Mouse (Mus musculus): ENCODE measurements around the gene Hgd. TPM values are rescaled to one million over a fixed set of nuclear protein-coding genes. Genes with fewer than 3 reads are reported as not detected.

Gene Hgd
- total RNA-seq, 1 experiment = 0.40 TPM

GRCm38 (mm10) chr16:37539240-37539610 lies 40.7 kb upstream of the Hgd start:
- H3K4me1 ChIP-seq (ENCODE audit: control insufficient read depth in 2 of 2, insufficient read depth in 2 of 2, low read length in 2 of 2, poor library complexity in 1 of 2) = peaks cover 0 to 6% of the 10 kb centered on the region in 2 experiments; a peak in 3 of 4 replicates
- in situ Hi-C loops (cut with MboI; ENCODE audit: low sequenced_read_pairs in 2 of 2, unreplicated experiment in 2 of 2) = no loop called here
- peak overlapping the region; percentile 62 for H3K27ac ChIP-seq (ENCODE audit: insufficient read depth, low read depth, low read length, poor library complexity, severe bottlenecking)
- H3K36me3 ChIP-seq (ENCODE audit: control insufficient read depth, insufficient read depth, low read length, poor library complexity, severe bottlenecking) = peaks cover 8% of the 10 kb centered on the region
- H3K9me3 ChIP-seq (ENCODE audit: control insufficient read depth, insufficient read depth, low read depth, low read length) = no peaks in the 10 kb centered on the region
- H3K4me3 ChIP-seq (ENCODE audit: insufficient read depth in 1 of 2, low read depth in 1 of 2, low read length in 2 of 2, poor library complexity in 1 of 2, severe bottlenecking in 1 of 2) = peak overlapping the region; percentile 91 to 95
- TF ChIP-seq ZC3H11A (IDR thresholded peaks at IDR 0.05; ENCODE audit: borderline replicate concordance, low read depth, low read length) (no peak), HCFC1 (IDR thresholded peaks at IDR 0.05; ENCODE audit: borderline replicate concordance, insufficient read depth, low read length) (no peak), CHD2 (IDR thresholded peaks at IDR 0.05; ENCODE audit: low read depth, low read length) (no peak), ZNF384 (IDR thresholded peaks at IDR 0.05; ENCODE audit: low read depth, low read length) (no peak), MAFK (IDR thresholded peaks at IDR 0.05; ENCODE audit: insufficient read depth, low read depth, low read length) (no peak)
- H3K9ac ChIP-seq (ENCODE audit: insufficient read depth, low read depth, low read length, poor library complexity, severe bottlenecking) = peak overlapping the region; percentile 94
- no peak for DNase-seq (ENCODE audit: low read depth, low spot score)

- Histone ChIP-seq H3K9me3 (ENCODE audit: control insufficient read depth, insufficient read depth, low read depth, low read length) (no peaks in the 10 kb centered on the region), H3K4me1 (ENCODE audit: control insufficient read depth in 2 of 2, insufficient read depth in 2 of 2, low read length in 2 of 2, poor library complexity in 1 of 2) (peaks cover 0 to 6% of the 10 kb centered on the region in 2 experiments; a peak in 3 of 4 replicates), H3K9ac (ENCODE audit: insufficient read depth, low read depth, low read length, poor library complexity, severe bottlenecking) (peak within 1 kb of the TSS; percentile 94), H3K36me3 (ENCODE audit: control insufficient read depth, insufficient read depth, low read length, poor library complexity, severe bottlenecking) (peaks cover 8% of the 10 kb centered on the region), H3K4me3 (ENCODE audit: insufficient read depth in 1 of 2, low read depth in 1 of 2, low read length in 2 of 2, poor library complexity in 1 of 2, severe bottlenecking in 1 of 2) (peak within 1 kb of the TSS; percentile 91 to 95), H3K27ac (ENCODE audit: insufficient read depth, low read depth, low read length, poor library complexity, severe bottlenecking) (peak within 1 kb of the TSS; percentile 85)
- DNase-seq (ENCODE audit: low read depth, low spot score) = peak; percentile 97
- TF ChIP-seq CHD2 (IDR thresholded peaks at IDR 0.05; ENCODE audit: low read depth, low read length) (peak; percentile 60; the same call in 1 of the 2 replicates), HCFC1 (IDR thresholded peaks at IDR 0.05; ENCODE audit: borderline replicate concordance, insufficient read depth, low read length) (peak; percentile 87), MAFK (IDR thresholded peaks at IDR 0.05; ENCODE audit: insufficient read depth, low read depth, low read length) (no peak)
- in situ Hi-C loops (cut with MboI; ENCODE audit: low sequenced_read_pairs in 2 of 2, unreplicated experiment in 2 of 2) = no loop called here
These were observed 40.1 kb upstream of the Hgd start, which contains the start of the genes Gtf2e1 and Rabl3 for GRCm38 (mm10) chr16:37539611-37540580. TSS of gene Gtf2e1 (minus strand) at chr16:37539789. TSS of gene Rabl3 (plus strand) at chr16:37539885.

- Histone ChIP-seq H3K9ac (ENCODE audit: insufficient read depth, low read depth, low read length, poor library complexity, severe bottlenecking) (no peak overlapping the region), H3K4me1 (ENCODE audit: control insufficient read depth in 2 of 2, insufficient read depth in 2 of 2, low read length in 2 of 2, poor library complexity in 1 of 2) (peaks cover 0 to 6% of the 10 kb centered on the region in 2 experiments; a peak in 3 of 4 replicates), H3K36me3 (ENCODE audit: control insufficient read depth, insufficient read depth, low read length, poor library complexity, severe bottlenecking) (peaks cover 6% of the 10 kb centered on the region), H3K27ac (ENCODE audit: insufficient read depth, low read depth, low read length, poor library complexity, severe bottlenecking) (no peak overlapping the region), H3K4me3 (ENCODE audit: insufficient read depth in 1 of 2, low read depth in 1 of 2, low read length in 2 of 2, poor library complexity in 1 of 2, severe bottlenecking in 1 of 2) (peak overlapping the region in 1 of 2 experiments; percentile 95; a peak in 1 of 4 replicates), H3K9me3 (ENCODE audit: control insufficient read depth, insufficient read depth, low read depth, low read length) (no peaks in the 10 kb centered on the region)
- DNase-seq (ENCODE audit: low read depth, low spot score) = no peak
- in situ Hi-C loops (cut with MboI; ENCODE audit: low sequenced_read_pairs in 2 of 2, unreplicated experiment in 2 of 2) = no loop called here
- TF ChIP-seq ZNF384 (IDR thresholded peaks at IDR 0.05; ENCODE audit: low read depth, low read length) (no peak), HCFC1 (IDR thresholded peaks at IDR 0.05; ENCODE audit: borderline replicate concordance, insufficient read depth, low read length) (no peak), MAFK (IDR thresholded peaks at IDR 0.05; ENCODE audit: insufficient read depth, low read depth, low read length) (no peak), CHD2 (IDR thresholded peaks at IDR 0.05; ENCODE audit: low read depth, low read length) (no peak), ZC3H11A (IDR thresholded peaks at IDR 0.05; ENCODE audit: borderline replicate concordance, low read depth, low read length) (no peak)
These were observed 39.2 kb upstream of the Hgd start for GRCm38 (mm10) chr16:37540776-37541175.

GRCm38 (mm10) chr16:37546312-37546711 lies 33.6 kb upstream of the Hgd start:
- no peak overlapping the region for H3K9ac ChIP-seq (ENCODE audit: insufficient read depth, low read depth, low read length, poor library complexity, severe bottlenecking)
- DNase-seq (ENCODE audit: low read depth, low spot score) = no peak
- H3K4me1 ChIP-seq (ENCODE audit: control insufficient read depth in 2 of 2, insufficient read depth in 2 of 2, low read length in 2 of 2, poor library complexity in 1 of 2) = 0 out of 4 replicates have a peak, but pooled peaks cover 0 to 2% of the 10 kb centered on the region in 2 experiments
- no peak for TF ChIP-seq CHD2 (IDR thresholded peaks at IDR 0.05; ENCODE audit: low read depth, low read length)
- TF ChIP-seq ZC3H11A (IDR thresholded peaks at IDR 0.05; ENCODE audit: borderline replicate concordance, low read depth, low read length) = no peak
- TF ChIP-seq ZNF384 (IDR thresholded peaks at IDR 0.05; ENCODE audit: low read depth, low read length) = no peak
- TF ChIP-seq HCFC1 (IDR thresholded peaks at IDR 0.05; ENCODE audit: borderline replicate concordance, insufficient read depth, low read length) = no peak
- TF ChIP-seq MAFK (IDR thresholded peaks at IDR 0.05; ENCODE audit: insufficient read depth, low read depth, low read length) = no peak
- H3K4me3 ChIP-seq (ENCODE audit: insufficient read depth in 1 of 2, low read depth in 1 of 2, low read length in 2 of 2, poor library complexity in 1 of 2, severe bottlenecking in 1 of 2) = no peak overlapping the region
- no peak overlapping the region for H3K27ac ChIP-seq (ENCODE audit: insufficient read depth, low read depth, low read length, poor library complexity, severe bottlenecking)
- peaks cover 2% of the 10 kb centered on the region; the same call in 1 of the 2 replicates for H3K36me3 ChIP-seq (ENCODE audit: control insufficient read depth, insufficient read depth, low read length, poor library complexity, severe bottlenecking)
- H3K9me3 ChIP-seq (ENCODE audit: control insufficient read depth, insufficient read depth, low read depth, low read length) = no peaks in the 10 kb centered on the region
- in situ Hi-C loops (cut with MboI; ENCODE audit: low sequenced_read_pairs in 2 of 2, unreplicated experiment in 2 of 2) = no loop called here

Data from ES-E14 (cell line).